Mouse (Mus musculus) WW6 (cell line): Measurements from ENCODE around the gene Lbh.

Source experiments
- DNase-seq: peaks from one replicate; pipeline ENCODE4 v3.0.0-alpha.2; 2013; ENCODE audit warnings: low read depth, low spot score

Gene Lbh

GRCm38 (mm10) chr17:72970631-72971161, 52.6 kb downstream of the Lbh start:
- no peak for DNase-seq

- DNase-seq = no peak
Measured at GRCm38 (mm10) chr17:72973041-72973440, 54.9 kb downstream of the Lbh start.

DNA sequence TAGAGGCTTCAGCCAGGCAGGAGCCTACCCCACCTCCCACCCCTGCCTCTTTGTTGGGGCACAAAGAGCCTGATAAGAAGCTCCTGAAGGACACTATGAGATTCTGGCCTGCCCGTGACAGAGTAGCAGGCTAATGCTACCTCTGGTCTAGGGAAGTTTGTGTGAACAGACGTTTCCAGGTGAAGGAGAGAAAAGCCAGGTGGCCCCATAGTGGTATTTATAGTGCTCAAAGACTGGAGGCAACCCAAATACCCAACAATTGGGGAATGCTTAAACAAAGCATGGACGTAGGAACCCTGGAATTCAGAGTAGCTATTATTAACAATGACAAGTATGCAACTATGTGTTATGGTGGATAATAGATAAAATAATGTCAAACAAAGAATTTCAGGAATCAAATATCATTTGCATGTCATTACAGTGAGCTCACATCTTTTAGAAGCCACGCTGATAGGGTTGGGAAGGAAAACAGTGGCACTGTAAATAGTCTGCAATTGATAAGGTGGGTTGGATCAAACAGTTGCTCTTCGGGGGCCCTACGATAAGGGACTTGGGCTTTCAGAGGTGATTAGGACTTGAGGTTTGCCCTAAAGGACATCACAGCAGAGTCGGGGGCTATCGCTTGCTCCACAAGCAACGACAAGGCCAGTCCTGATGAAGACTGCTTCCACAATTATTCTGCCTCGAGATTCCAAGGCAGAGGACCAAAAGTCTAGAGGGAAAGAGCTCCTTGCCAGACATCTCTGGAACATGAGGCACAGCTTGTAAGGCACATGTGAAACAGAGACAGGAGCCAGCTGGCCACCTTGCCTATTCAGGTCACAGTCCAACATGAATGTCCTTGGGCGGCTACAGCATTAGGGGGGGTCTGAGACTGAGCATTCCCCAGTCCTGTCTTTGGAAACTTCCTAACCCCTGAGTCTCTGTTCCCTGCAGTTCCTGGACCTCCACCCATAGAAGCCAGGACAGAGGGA, 58.4 kb downstream of the Lbh start:
- no peak for DNase-seq

- no peak for DNase-seq
Measured at GRCm38 (mm10) chr17:72977616-72978015, 59.5 kb downstream of the Lbh start.

- no peak for DNase-seq
Measured at GRCm38 (mm10) chr17:72982156-72982555, 64.1 kb downstream of the Lbh start.

- no peak for DNase-seq
Measured at GRCm38 (mm10) chr17:72983471-72983870, 65.4 kb downstream of the Lbh start.

DNA sequence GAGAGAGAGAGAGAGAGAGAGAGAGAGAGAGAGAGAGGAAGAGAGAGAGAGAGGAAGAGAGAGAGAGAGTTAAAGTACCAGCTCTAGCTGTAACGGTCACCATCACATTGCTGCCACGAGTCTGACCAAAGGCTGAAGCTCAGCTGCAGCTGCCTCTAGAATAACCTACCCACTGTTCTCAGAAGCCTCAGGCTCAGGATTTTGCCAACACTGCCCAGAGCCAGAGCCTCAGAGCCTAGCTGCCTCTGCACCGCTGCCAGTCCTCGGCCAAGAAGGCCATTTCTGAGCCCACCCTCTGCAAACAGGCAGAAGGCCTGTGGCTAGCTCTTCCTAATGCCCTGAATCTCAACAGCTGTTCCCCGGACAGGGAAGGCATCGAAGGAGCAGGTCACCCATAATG, 70.9 kb downstream of the Lbh start:
- DNase-seq = no peak
